Mouse (Mus musculus): ENCODE results near the gene Tes3-ps.

Tes3-ps gene

DNA sequence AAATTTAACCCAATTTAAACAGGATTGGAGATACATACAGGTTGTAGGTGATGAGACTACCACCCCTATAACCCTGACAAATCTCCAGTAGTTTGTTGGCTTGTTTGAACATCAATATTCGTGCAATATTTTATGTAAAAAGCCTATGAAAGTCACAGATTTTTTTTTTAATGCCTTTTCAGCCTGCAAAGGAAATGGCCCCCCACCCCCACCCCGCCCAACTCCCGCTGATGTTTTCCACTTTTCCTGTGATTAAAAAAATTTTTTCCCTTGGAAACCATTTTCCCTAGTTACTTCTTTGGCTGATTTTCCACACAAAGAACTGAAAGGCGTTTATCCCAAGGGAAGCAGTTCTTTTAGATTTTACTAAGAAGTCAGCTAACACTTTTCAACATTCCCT lies 11.4 kb downstream of the Tes3-ps start, which contains the start of gene Ecm2:
TSS of gene Ecm2 (plus strand) at position 301 of the 400 bp plus-strand sequence.
- DNase-seq (ENCODE audit: low spot score), result no peak

DNA sequence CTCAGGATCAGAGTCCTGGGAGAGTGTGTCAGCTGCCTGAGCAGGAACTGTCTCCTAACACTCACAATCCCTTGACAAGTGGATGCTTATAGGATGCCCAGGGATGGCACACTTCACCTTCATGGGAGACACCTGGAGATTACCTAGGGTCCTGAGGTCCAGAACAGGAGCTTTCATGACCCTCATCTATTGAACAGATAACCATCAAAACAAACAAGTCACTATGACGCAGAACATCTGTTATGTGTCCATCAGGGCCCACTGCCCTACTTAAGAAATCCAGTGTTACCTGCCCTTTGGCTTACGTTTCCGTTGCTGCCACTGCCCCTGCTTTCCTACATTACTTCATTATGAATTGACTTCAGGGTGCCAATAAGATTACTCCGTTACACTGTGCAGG lies 12.7 kb downstream of the Tes3-ps start:
- DNase-seq (ENCODE audit: low spot score), result no peak

DNA sequence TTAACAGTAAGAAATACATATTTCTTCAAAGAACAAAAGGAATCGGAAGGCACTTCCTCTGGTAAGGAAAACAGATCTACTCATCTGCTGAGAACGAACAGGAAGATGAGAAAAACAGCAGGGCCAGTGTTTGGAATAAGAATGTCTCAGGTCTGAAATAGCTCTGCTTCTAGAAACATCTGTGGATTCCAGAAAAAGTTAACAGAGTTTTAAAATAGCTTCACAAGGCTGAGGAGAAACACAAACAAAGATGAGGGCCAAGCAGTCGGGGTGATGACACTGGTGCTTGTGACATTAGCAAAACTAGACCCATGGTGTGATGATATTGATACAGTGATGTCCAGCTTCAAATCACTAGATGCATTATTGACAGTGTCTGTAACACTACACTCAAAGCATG lies 14.1 kb downstream of the Tes3-ps start:
- DNase-seq (ENCODE audit: low spot score), result no peak

DNA sequence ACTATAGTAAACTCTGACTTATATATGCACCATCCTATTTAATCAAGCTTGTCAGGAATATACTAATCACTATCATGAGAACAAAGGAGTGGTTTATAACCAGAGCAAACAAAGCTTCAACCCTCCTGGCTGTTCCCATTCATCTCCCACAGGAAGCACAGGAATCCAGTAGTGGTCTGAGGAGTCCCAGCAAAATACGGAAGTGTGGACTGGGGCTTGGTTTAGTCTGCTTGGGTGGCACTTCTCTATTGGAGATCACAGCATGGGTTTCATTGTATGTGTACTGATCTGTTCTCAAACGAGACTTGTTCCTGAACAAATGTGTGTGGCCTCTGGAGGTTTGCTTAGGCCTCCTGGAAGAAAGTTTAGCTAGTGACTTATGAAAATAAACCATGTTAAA lies 25.6 kb downstream of the Tes3-ps start:
- DNase-seq (ENCODE audit: low spot score), result no peak

DNA sequence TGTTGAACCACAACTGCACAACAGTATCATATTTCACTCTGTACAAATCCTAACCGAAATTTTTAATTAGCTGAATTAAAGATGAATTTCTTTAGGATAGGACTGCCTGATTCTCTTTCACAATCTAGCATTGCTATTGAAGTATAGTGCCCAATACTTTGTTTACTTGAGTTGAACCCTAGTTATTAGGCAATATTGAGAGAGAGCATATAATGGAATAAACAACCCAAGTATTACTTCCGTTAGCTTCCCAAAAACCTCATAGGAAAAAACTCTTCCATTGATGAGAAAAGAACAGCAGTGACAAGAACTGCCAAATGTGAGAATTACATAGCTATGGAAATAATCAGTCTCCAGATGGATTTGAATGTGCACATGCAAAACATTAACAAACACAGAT lies 33.1 kb downstream of the Tes3-ps start:
- DNase-seq (ENCODE audit: low spot score), result no peak

DNA sequence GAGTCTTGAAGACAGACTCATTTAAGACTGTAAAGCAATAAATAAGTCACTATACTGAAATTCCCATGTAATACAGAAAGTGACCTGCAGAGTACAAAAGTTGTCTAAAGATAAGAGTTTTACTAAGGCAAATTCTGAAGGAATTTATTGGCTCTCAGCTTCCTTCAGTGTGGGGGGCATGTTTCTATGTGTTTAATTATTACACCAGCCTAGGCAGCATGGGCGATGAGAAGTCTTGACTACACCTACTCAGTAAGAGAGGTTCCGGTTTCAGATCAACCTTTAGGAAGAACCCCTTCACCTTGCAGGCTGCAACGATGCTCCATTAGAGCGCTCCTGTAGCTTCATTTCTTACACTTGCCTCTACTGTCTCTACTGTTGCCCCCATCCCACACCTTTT lies 37.5 kb downstream of the Tes3-ps start:
- no peak for DNase-seq (ENCODE audit: low spot score)

DNA sequence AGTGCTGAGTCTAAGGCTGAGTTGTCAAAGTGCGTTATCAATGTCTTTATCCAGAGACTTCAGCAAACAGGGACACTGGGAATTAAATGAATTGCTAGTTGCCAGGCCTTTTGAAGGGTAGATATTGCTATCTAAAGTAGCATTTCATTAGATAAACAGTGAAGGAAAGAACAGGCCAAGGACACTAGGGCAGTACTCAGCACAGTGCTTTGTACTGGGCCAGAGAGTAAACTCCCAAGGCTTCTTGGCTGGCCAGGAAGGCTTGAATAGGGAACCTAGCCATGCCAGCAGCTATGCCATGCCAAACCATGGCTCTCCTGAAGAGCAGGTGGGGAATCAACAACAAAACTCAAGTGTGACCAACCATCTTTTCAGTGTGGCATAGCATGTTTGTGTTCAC lies 43.8 kb downstream of the Tes3-ps start:
- DNase-seq (ENCODE audit: low spot score), result no peak

DNA sequence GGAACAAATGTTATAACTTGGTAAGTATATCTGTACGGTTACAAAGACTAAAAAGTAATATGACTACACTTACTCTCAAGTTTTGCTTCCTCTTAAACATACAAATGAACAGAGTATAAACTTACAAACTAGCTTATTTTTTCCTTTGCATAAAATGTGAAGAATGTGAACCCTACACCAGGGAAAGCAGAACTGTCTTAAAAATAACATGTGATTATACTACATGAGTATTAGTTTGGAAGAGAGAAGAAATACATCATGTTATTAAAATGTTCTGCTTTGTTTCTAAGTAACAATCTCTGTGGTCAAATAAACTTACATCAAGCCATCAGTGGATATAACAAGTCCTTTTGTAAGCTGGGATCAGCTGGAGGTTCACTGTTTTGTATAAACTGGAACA lies 45.6 kb downstream of the Tes3-ps start:
- DNase-seq (ENCODE audit: low spot score), result no peak

DNA sequence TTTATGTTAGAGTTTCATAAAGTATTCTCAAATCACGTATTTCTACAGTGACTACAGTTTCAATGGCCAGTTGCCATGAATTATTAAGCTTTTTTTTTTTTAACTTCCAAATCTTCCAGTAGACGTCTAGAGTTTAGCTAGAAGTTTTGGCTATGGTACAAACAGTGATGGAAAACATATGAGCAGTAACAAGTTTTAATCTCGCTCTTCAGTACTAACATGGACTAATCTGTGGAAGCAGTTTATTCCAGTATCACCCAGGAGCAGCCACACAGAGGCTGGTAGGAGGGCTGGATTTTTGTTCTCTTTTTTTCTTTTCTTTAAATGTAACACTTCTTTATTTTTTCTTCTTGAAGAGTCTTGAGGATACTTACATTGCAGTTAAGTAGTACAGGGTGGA lies 51.2 kb downstream of the Tes3-ps start, which contains the start of gene Aspn:
TSS of gene Aspn (plus strand) at position 165 of the 400 bp plus-strand sequence.
- DNase-seq (ENCODE audit: low spot score), result no peak

DNA sequence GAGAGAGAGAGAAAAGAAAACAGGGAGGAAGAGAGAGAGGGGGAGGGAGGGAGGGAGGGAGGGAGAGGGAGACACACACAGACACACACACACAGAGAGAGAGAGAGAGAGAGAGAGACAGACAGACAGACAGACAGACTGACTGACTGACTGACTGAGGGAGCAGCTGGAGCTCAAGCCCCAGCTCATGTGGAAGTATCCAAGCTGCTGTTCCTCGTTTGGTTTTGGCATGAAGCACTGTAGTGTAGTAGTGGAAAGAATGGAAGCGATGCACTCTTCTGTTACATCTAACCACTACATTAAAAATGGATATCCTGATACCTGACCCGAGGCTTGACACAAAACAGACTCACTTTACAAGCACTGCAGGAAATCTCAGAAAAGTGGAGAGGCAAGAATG lies 52.5 kb downstream of the Tes3-ps start:
- DNase-seq (ENCODE audit: low spot score), result no peak

Measured in layer of hippocampus, adult 11-12 months (tissue).